Mouse (Mus musculus) induced T-regulatory cell, adult 2 months (primary cell): Measurements from ENCODE around the gene Gm49354.
"Not testable (repeated sequence)": the region's sequence is repeated elsewhere in the genome, so short reads cannot be mapped to it uniquely, and the experiment has no call there.

Experiments
- DNase-seq: peaks from one replicate; pipeline ENCODE4 v3.0.0-alpha.2; 2012; ENCODE audit warnings: low read depth

Gm49354 gene

DNA sequence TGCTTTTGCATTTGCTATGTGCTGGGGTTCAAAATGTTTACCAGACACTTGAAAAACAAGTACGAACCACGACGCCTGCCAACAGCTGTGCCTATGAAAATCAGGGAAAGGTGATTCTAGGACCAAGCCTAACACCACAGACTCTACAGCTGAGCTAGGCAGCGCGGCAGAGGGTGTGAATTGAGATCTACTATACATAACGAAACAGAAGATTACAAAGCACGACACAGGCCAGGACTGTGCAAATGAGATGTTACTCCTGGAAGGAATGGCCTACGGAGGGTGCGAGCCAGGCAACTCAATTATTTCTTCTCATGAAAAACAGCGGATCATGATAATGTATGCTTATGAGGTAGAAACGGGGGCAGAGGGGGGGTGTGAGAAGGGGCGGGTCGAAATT, 13.5 kb downstream of the Gm49354 start:
- DNase-seq, result no peak

DNA sequence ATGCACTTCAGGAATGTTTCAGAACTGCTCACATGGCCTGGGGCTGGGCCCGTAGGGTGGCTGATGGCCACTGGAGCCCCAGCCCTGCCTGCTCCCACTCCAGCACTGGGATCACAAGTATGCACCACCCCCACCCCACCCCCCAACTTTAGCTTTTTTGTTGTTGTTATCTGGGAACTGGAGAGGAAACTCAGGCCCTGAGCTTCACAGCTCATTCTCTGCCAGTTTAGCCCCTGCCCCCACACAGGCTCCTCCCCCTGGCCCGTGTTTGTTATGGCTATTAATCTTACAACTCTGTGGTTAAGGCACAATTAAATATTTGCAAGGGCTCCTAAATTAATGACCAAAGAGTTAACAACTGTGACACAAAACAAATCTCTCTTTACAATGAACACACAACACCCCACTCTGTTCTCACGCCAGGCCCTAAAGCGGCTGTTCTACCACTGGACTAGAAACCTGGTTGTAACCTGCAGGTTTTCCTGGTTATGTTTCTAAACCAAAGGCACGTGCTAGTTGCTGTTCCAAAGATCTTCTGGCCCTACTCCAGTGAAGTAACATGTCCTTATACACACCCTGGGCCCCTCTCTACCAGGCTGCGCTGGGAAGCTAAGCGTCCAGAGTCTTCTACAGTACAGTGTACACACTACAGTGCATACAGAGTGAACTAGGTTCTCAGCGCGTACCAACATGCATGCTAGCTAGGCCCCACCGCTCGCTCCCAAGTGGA, 15.1 kb downstream of the Gm49354 start:
- DNase-seq, result no peak

DNA sequence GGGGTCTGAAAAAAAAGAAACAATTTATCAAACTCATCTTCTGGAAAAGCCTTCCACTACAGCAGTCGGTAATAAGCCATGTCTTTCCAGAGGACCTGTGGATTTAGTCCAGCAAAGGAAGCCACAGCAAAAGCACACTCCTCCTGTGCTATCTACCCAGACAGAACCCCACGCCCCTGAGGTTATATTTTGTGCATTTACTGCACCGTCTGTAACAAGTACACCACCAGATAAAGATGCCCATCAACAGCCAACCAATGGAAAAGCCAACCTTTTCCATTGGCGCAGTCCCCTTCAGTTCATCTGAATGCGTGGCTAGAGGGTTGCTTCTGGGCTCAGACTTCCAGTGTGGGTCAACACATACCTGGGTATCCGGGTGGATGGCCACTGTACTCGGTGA, 19.3 kb downstream of the Gm49354 start:
- DNase-seq, result no peak

DNA sequence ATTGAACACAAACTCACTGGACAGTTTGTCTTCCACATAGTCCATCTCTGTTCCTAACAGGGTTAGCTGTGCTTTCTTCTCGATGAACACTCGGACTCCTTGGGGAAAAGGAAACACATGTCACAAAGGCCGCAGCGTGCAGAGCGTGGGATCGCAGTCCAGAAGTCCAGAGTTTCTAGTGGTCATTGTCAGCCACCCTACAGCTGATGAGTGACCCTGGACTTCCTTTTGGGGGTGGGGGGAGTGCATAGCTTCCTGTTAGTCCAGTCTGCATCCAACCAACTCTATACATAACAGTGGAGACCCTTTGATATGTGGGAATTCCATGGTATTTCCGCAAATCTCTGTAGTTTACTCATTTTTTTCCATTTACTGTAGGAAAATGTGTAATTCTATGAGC, 25.1 kb downstream of the Gm49354 start:
- no peak for DNase-seq

DNA sequence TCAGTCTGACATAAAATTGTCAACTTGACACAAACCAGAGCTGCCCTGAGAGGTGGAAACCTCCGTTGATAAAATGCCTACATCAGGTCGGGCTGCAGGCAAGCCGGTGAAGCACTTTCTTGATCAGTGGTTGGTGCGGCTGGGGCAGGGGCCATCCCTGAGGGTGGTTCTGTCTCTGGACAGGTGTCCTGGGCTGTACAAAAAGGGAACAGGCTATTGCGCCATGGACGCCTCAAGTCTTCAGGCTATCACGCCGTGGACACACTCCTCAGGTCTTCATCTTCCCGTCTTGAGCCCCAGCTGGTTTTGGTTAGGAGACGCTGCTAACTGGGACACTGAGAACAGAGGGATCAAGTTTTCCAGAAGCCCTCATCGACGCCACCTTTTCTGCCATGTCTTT, 31.7 kb downstream of the Gm49354 start:
- no peak for DNase-seq

DNA sequence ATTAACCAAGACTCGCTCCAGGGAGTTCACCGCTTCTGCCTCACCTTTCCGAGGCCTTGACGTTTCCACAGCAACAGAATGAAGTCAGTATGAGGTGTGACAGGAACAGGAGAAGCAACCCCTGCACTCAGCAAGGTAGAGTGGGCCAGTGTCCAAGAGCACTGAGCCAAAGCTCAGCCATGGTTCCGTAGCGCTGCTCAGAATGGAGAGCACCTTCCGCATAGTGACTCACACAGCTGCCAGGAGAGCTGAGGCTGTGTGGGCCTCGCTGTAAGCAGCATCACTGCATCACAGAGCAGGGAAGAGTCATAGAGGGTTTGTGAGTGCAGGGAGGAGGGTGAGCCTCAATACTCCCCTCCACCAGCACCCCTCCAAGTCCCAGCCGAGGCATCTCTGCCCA, 35.3 kb downstream of the Gm49354 start, which contains the start of gene 1700014D04Rik:
Gene 1700014D04Rik (minus strand): TSS at position 42 of the 400 bp plus-strand sequence.
- DNase-seq, result no peak

DNA sequence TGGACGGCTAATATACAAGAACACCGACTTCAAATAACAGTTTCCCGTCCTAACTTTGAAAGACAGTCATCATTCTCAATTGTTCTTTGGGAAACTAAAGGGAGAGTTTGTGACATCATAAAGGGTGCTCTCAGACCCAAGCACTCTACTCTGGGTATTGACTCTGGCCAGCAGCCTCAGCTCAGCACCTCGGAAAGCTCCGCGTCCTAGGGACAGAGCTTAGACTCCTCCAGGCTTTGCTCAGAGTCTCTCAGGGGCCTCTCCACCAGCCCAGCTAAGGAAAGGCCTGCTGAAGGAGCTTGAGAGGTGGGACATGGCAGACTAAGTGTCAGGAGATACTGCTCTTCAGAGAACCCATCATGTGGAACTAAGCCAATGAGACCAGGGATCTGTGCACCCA, 35.9 kb downstream of the Gm49354 start:
- no peak for DNase-seq

DNA sequence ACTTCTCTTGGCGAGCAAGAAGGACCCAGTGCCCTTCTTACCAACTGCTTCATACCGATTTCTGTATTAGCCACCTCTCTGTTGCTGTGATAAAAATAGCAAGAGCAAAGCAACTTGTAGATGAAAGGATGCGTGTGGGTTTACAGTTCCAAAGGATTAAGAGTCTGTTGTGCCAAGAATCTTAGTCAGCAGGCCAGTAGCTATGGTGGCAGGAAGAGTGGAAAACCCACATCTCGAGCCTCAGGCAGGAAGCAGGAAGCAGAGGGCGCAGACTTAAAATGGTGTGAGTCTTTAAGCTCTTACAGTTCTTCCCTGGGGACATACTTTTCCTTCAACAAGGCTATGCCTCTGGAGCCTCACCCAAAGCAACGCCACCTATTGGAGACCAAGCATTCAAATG, 36.6 kb downstream of the Gm49354 start:
- no peak for DNase-seq

DNA sequence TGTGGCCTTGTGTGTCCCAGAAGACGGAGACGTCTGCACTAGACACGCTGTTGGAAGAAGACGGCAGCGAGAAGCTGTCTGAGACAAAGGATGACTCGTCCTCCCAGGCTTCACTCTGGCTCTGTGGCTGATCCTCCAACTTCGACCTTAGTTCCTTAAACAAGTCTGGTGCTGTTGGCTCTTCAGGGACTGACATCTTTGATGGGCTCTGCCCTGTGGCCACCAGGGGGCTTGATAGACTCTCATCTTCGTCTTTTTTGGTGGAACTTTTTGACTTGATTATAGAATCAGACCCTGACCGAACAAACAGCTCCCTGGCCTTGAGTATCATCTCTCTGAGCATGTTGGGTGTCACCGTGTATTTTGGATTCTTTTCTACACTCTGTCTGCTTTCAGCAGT, 40.3 kb downstream of the Gm49354 start:
- peak; percentile 35 for DNase-seq

DNA sequence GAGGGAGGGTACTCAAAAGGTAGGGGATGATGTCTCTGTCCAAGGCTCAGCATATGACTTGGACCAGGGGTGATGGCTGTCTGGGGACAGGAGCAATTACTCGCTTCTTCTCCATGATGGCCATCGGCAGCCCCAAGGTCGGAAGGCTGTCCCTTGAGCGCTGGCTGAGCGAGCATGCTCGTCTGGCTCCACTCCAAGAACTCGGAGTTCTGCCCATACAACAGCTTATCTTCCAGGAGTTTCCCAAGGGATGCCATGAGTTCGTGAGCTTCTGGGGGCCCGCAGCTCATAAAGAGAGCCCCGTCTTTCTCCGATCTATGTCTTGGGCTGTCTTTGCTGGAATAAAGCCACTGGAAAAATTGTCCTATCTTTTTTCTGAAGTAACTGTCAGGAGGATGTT, 40.9 kb downstream of the Gm49354 start:
- DNase-seq, result no peak

DNA sequence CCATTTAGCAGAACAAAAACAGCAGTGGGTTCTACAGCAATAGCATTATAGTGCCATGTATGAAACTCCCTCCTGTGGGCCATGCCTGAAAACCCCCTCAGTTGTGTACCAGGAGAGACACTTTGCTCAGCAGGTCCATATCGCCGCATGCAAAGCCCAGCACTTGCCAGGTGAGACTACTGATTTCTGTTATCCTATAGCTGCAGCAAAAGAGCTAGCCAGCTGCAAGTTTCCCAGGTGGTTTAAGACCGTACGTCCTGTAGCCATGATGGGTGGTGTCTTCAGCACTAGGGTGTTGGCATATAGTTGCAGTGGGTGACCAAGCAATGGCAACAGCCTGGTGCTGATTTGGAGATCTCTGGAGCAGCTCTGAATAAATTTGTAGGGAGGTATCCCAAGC, 42.6 kb downstream of the Gm49354 start:
- no peak for DNase-seq

DNA sequence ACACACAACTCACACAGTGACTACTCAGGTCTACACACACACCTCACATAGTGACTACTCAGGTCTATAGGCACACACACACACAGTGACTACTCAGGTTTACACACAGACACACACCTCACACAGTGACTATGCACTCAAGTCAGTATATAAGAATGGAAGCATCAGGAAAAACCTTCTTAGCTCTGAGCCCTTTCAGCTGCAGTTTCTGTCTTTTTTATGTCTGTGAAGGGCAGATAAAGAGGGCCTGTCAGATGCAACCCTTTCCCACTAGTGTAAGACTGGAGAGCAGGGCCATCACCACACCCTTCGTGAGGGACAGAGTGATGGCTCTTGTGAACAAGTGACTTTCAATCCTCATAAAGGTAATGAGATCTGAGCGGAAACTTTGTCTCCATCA, 43.6 kb downstream of the Gm49354 start:
- DNase-seq, result no peak

DNA sequence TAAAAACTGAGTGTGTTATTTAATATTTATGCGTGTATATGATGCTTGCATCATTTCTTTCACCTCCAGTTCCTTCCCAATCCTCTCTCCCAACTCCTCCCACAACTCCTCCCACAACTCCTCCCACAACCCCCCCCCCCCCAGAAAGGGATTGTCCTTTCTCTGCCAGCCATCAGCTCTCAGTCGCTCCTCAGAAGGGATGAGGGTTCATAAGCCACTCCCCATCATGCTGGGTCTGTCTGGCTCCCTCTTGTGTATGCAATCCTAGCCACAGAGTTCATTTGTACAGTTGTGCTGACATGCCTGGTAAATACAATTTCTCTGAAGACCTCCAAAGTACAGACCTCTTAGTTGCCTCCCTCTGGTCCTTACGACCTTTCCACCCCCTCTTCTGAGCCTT, 46.9 kb downstream of the Gm49354 start:
- DNase-seq, result peak; percentile 20

DNA sequence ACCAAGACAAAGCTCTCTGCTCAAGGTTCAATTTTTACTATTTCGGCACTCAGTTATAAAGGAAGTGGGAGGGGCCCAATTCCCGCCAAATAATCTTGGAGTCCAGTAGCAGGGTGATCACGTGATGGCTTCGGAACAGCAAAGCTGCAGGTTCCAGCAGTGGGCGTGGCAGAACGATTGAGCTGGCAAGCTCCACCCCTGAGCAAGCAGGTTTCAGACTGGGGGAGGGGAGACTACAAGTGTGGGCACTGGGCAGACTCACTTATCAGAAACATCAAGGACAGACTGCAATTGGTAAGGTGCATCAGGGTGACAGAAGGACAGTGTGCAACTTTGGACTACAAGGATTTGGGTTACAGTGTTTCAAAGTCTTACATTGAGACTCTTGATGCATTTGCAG, 47.7 kb downstream of the Gm49354 start:
- peak; percentile 6 for DNase-seq

DNA sequence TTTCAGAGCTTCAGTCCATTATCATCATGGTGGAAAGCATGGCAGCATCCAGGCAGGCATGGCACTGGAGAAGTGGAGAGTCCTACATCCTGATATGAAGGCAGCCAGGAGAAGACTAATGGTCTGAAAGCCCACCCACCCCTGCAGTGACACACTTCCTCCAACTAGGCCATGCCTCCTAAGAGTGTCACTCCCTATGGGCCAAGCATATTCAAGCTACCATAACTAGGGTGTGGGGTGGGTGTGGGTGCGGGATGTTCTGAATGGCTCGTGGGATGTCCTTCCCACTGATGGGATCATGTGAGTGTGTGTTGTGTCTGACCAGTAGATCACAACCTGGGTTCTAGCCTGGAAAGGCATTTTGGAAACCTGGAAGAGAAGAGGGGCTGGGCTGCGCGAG, 48.1 kb downstream of the Gm49354 start:
- no peak for DNase-seq

DNA sequence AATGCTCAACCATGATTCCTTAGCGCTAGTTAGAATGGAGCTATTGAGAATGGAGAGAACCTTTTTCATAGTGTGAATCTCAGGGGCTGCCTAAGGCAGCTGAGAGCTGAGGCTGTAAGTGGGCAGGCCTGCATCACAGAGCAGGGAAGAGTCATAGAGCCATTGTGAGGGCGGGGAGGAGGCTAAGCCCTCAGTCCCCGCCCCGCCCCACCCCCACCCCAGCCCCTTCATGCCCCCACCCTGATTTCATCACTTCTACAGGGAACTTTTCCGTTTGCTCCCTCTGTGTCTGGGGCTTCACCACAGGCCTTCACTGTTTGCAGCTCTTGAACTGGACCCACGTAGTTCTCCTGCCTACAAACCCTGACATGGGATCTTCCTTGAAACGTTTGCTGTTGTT, 50.4 kb downstream of the Gm49354 start, which contains the start of gene Spata31d1d:
Gene Spata31d1d (minus strand): TSS at position 101 of the 400 bp plus-strand sequence.
- no peak for DNase-seq

DNA sequence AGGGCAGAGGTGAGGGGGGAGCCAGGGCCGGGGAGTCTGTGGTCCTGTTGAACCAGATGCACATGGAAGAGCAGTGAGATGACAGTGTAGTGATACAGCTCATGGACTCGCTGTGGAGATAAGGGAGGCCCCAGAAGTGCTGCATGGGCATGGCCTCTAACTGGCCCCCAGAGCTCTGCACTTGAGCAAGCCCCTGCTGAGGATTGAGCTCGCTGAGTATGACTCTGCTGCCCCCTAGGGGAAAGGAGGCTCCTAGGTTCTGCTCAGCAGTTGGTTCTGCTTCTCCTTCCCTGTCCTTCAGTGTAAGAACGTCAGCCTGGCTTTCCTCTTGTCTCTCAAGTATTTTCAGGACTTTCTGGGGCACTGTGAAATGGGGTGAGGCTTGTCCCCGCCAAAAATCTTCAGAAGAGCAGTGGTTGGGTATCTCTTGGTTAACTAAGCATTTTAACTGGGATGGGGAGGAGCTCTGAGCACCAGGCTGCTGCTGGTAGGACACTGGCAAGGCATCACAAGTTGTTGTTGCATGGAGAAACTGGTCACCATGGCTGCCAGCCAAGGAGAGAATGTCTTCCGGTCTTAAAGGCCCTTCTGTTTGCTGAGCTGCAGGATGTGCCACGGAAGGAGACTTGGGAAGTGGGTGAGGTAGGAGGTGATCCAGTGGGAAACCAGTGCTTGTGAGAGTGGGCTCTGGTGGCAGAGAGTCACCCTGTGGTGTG, 53.5 kb downstream of the Gm49354 start:
- DNase-seq, result peak; percentile 85

DNA sequence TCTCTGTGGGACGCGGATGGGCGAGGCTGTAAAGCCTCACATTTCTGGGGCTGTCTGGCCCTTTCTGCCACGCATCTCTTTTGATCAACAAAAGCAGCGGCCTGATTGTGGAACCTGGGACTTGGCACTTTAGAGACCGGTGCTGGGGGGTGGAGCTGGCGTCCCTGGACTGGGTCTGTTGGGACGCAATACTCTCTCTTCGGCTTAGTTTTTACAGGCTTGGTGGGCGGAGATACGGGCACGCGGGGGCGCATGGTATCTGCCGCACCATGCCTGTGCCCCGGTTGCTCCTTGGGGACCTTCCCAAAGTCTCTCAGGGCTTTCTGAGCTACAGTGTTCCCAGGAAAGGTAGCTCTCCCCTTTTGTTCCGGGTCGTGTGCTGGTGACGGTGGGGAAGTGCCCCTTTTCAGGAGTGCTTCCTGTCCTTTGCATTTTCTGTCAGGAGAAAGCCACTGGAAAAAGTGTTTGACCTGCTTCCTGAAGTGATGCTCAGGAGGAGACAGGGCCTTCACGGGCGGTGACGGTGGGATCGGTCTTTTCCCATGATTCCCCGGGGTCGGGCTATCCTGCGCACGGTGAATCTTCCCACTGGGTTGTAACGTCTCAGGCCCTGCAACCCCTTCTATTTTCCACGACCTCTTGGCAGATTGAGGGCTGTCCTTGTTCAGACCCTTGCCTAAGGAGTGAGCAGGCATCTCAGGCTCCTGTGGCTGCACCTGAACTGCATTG, 55.7 kb downstream of the Gm49354 start:
- DNase-seq, result no peak

DNA sequence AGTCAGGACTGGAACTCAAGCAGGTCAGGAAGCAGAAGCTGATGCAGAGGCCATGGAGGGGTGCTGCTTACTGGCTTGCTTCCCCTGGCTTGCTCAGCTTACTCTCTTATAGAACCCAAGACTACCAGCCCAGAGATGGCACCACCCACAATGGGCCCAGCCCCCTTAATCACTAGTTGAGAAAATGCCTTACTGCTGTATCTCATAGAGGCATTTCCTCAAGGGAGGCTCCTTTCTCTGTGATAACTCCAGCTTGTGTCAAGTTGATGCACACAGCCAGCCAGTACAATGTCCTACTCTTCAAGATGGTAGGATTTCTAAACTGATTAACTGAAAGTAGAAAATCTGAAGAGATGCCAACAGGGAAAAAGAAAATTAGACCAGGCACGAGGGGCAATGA, 60.0 kb downstream of the Gm49354 start:
- DNase-seq, result not testable (repeated sequence)

DNA sequence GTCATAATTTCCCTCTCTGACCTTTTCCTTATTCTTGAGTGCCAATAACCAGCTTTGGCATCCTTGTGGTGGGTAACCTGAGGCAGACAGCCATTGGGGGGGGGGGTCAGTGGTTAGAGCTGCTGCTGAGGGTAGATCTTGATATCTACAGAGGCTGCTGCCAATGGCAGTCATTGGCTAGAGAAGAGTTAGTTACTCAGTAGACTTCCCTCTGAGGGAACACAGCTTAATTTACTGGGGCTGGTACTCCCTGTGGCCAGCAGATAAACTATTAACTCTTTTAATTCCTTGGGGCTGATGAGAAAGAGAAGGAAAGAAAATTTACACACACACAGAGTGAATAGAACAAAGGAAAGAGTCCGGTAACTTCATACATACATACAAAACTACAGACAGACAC, 62.6 kb downstream of the Gm49354 start:
- no peak for DNase-seq

DNA sequence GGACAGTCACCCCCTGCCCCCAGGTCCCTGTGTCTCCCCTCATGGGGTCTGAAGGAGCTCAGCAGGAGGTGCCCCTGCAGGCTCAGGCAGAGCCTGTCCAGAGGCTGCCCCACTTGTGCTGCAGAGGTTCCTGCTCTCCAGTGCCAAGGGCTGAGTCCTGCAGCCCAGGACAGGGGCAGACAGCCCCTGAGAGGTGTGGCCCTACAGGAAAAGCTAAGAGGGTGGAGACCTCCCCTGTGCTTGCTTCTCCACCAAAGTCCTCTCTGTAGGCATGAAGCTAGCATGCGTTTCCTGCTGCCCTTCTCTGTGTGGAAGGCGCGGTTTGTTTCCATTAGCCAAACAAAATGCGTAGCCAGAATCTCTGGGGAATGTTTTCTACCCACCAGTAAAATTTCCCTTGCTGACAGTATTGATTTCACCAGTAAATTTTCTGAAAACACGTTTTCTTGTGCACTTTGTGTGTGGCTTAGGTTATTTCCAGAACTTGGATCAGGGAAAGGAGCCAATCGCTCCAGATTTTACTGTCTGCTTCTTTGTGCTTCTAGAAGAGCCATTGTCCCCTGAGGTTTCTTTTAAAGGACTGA, 63.1 kb downstream of the Gm49354 start:
- DNase-seq, result peak; percentile 23

DNA sequence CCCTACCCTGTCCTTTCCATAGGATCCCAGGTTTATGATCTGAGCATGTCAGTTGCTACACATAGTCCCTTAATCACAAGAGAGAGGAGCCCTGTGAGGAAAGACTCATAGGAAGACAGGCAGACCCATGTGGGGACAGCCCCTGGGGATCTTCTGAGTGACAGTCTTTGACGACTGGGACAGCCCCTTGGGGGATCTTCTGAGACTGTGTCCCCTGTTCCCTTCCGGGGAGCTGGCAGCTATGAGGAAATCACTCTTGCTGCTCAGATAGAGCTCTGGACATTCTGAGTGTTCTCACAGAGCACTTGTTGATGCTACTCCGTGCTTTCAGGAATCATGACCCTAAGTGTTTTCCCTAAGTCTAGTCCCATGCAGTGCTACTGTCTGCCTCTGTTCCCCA, 68.3 kb downstream of the Gm49354 start:
- peak; percentile 62 for DNase-seq

DNA sequence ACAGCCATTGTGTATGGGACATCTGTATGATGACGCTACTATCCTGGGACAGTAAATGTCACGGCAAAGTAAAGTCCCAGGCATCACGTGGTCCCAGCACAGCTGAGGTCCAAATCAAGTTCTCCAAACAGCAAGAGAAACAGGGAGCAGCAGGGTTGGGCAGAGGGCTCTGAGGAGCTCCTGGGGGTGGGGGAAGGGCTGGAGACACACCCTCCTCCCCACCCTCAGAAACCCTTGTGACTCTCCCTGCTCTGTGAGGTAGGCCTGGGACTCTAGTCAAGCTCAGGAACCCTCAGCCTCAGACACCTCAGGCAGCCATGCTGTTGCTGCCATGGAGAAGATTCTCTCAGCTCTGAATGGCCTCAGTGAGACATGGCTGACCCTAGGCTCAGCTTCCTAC, 70.1 kb downstream of the Gm49354 start, which contains the start of gene Spata31d1b:
Gene Spata31d1b (plus strand): TSS at position 301 of the 400 bp plus-strand sequence.
- DNase-seq, result not testable (repeated sequence)
